Mouse (Mus musculus) heart, adult 8-10 months (tissue): ENCODE results near the gene Anapc16. TPM values are rescaled to one million over a fixed set of nuclear protein-coding genes. Genes with fewer than 3 reads are reported as not detected.

Experiments used
- DNase-seq: peaks from one replicate; pipeline ENCODE4 v3.0.0; 2022; ENCODE audit warnings: low spot score
- total RNA-seq, 4 experiments: library from RNA; stranded (reverse); gene quantifications; 2 replicates each; pipeline ENCODE4 v1.2.4; 2022

Gene Anapc16
- total RNA-seq, 4 experiments from 2014 or later, result 59.0 to 88.1 (median 74.3) TPM

DNA sequence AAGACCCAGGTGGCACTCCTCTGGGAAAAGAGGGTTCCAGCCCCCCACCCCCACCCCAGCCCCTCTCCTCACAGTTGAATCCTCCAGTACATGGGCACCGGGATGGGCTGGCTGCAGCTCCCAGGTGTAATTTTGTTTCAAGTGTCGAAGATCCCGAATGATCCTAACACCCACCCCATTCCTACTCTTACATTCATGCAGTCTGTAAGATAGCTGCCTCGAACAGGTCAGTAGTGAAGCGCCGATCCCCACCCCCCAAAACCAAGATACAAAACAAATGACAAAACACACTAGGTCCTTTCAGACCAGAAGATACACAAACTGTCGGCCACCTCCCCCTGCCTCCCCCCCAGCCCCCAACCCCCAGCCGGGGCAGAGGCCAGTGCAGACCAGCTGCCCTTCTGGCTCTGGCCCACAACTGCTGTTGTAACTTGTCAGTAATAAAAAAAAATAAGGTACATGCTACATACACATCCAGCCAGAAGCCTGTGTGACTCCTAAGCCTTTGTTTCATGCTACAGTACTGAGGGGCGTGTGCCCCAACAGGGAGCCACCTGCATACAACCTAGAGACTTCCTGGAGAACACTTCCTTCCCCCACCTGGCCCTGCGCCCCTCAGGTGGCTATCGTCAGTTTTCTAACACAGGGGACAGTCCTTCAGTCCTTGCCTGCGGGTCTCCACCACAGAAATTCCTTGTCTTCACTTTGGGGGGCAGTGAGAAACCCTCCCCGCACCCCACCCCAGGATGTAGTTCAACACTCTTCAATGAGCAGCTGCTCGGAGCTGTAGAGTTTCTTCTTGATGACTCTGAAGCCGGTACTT is 52.9 kb downstream of the Anapc16 start:
- no peak for DNase-seq

GRCm38 (mm10) chr10:59949255-59949648 is 53.7 kb downstream of the Anapc16 start:
- no peak for DNase-seq

DNA sequence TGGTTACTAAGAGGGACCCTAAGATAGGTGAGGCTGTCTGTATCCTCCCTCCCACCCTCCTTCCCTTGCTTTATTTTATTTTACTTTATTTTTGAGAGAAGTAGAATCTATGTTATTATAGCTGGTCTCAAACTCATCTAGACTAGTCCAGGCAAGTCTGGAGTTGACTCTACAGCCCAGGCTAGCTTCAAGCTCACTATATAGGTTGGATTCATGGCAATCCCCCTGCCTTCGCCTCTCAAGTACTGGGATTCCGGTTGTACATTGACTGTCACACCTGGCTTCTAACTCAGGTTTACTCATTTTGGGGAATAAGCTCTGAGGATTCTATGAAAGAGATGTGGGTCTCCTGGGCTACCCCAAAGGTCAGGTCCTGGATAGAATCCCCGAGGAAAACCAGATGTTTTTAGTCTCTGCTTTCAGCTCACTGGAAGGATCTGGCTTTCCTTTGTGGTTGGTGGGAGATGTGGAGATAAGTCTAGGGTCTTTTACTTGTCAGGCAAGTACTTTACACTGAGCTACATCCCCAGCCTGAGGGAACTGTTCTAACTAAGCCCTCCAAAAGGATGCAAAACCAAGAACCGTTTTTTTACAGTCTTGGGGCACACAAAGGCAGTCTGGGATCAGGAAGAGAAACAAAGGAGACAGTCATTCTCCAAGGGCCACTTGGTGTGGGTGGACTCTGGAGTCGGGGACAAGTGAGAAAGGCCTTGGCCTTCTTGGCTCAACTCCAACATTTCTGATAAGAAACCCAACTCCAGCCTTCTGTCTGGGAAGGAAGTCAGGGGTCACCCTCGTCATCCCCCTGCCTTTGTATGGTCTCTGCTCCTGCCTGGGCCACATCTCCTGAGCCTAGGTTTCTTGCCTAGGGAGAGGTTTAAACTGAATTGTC is 54.3 kb downstream of the Anapc16 start:
- DNase-seq, result peak; percentile 77

- DNase-seq, result no peak
Observed at GRCm38 (mm10) chr10:59947296-59948073, 55.5 kb downstream of the Anapc16 start.

- DNase-seq, result no peak
Observed at GRCm38 (mm10) chr10:59946362-59946761, 56.6 kb downstream of the Anapc16 start.

- no peak for DNase-seq
Observed at GRCm38 (mm10) chr10:59945416-59945815, 57.5 kb downstream of the Anapc16 start.

DNA sequence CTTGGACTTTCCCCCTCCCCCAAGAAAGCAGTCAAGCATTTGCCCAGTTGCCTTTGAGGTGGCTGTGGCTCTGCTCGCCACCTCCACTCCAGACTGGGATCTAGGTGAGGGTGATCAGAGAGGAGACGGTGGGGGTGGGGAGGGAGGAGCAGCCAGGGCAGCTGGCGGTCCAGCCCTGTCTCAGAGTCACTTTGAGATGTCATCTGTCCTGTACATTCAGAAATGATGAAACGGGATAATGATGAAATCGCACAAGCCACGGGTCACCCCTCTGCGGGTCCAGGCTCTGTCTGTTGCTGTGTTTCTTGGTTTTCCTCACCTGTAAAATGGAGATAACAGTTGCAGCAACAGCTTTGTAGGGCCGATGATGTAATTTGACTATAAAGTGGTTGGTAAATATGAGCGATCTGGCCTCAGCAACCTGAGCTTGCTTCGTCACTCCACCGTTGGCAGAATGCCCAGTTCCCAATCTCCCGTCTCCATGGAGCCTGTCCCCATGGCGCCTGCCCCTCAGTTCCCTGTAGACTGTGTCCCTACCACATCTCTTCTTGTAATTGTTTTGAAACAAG is 59.4 kb downstream of the Anapc16 start:
- DNase-seq, result peak; percentile 77

- DNase-seq, result peak; percentile 64
Observed at GRCm38 (mm10) chr10:59942847-59943420, 60.0 kb downstream of the Anapc16 start.

DNA sequence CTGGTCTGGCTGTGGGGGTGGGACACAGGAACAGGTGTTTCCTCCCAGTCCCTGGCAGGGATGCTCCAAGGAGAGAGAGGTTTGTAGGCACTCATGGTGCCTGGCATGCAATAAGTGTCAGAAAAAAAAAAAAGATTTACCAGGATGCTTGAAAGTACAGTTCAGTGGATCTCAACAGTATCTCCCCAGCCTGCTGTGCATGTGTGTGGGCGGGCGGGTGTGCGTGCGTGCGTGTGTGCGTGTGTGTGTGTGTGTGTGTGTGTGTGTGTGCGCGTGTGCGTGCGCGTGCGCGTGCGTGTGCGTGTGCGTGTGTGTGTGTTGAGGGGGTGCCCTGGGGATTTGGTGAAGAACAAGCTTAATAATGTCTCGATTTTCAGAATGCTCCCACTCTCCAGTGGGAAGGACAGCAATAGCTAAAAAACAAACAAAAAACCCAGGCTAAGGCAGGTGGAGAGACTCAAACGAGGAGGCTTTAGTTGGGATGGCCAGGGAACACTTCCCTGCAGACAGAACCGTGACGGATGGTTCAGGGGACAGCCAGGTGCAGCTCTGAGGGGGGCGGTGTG is 60.6 kb downstream of the Anapc16 start:
- no peak for DNase-seq

DNA sequence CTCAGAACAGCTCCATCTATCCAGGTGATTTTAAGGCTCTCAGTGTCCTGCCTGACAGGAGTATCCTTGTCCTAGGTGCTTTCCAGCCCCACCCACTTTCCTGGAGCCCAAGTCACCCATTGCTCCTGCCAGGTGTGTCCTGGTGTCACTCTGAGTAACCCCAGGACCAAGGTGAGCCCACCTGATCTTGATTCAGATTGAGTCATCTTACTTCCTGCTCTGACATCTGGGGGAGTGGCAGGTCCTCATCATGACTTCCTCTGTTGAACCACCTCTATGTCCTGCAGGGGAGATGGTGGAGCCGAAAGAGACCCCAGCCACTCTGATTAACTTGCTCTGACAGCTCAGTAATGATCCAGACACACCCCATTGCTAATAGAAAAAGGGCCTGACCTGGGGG is 63.9 kb downstream of the Anapc16 start:
- no peak for DNase-seq

DNA sequence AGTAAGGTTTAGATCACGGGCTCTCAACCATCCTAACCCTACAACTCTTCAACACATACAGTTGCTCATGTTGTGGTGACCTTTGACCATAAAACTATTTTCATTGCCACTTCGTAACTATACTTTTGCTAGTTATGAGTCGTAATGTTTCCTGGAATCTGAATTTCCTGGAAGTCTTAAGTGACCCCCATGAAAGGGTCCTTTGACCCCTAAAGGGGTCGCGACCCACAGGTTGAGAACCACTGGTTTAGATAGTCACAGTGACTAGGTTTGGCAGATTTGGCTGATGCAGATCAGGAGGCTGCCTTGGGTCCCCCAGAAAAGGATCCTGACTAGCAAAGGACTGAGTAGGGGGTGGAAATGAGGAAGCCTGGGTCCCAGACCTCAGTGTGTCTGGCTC is 64.3 kb downstream of the Anapc16 start:
- DNase-seq, result no peak

Other genes starting within 250 kb of the Anapc16 start
- 10 to 100 TPM; 38.1 to 44.8 (median 44.4) TPM for gene Dnajb12, start 123.6 kb downstream of the Anapc16 start, total RNA-seq
- 10 to 100 TPM; 22.1 to 74.4 (median 55.6) TPM for gene Ddit4, start 51.3 kb downstream of the Anapc16 start, total RNA-seq
- 10 to 100 TPM; 22.3 to 26.7 (median 24.4) TPM for gene Ascc1, start 330 bp downstream of the Anapc16 start, total RNA-seq
- gene Spock2, start 103.1 kb upstream of the Anapc16 start, total RNA-seq, result 10 to 100 TPM; 12.2 to 24.8 (median 14.4) TPM
- 1 to 10 TPM in 1 of 4 experiments, under 1 TPM in 3; 0.65 to 1.2 (median 0.80) TPM for gene Chst3, start 216.1 kb upstream of the Anapc16 start, total RNA-seq